ENCODE assay signal across 8 mouse cellular contexts in genomic region chr11:100440691-100441522, GRCm38 (mm10). TPM values are rescaled to one million over a fixed set of nuclear protein-coding genes. Genes with fewer than 3 reads are reported as not detected.
DNase-seq lines count a peak whose midpoint lies in the region; ATAC-seq lines count a peak whose summit lies in the region.

No protein-coding gene starts in this region.

- peak overlapping the region; percentile 92 for H3K4me3 ChIP-seq in intestine, embryonic 14.5 days (ENCODE audit: low read depth, low read length)

- DNase-seq in adrenal gland, adult 18-20 months (ENCODE audit: low spot score in 2 of 2) = peak; percentile 83 to 87
- DNase-seq in embryo, embryonic 10.5 days (ENCODE audit: low spot score) = peak; percentile 84
- DNase-seq in gastrocnemius, postnatal 14 days = peak; percentile 87
- peak; percentile 86 for DNase-seq in intestine, embryonic 14.5 days (ENCODE audit: low spot score)
- peak; percentile 79 to 92 for DNase-seq in left cerebral cortex, postnatal 10 days (ENCODE audit: extremely low spot score in 1 of 2, low spot score in 2 of 2)
- peak; percentile 91 for DNase-seq in right cerebral cortex, postnatal 10 days (ENCODE audit: low spot score in 2 of 2)
- peak; percentile 87 for DNase-seq in urinary bladder, postnatal 14 days (ENCODE audit: low spot score)

- H3K9ac ChIP-seq in intestine, embryonic 14.5 days (ENCODE audit: low read length) = peak overlapping the region; percentile 90

- intact Hi-C loops in gastrocnemius, postnatal 14 days (cut with DNase I; ENCODE audit: low total_unique reads) = no loop called here
- intact Hi-C loops in left cerebral cortex, postnatal 10 days (cut with DNase I) = no loop called here

- 2% methylated on average over 51 of the region's 52 CpGs for WGBS in intestine, embryonic 14.5 days

- peaks cover 6% of the 10 kb centered on the region; the same call in 1 of the 2 replicates for H3K4me1 ChIP-seq in intestine, embryonic 14.5 days (replicated peaks; ENCODE audit: control insufficient read depth, insufficient read depth, low read length)

- peaks cover 30% of the 10 kb centered on the region; the same call in 1 of the 2 replicates for H3K36me3 ChIP-seq in intestine, embryonic 14.5 days (ENCODE audit: control insufficient read depth, insufficient read depth, low read length)

- H3K4me2 ChIP-seq in intestine, embryonic 14.5 days (ENCODE audit: low read length) = peak overlapping the region; percentile 70

- no peaks in the 10 kb centered on the region for H3K27me3 ChIP-seq in intestine, embryonic 14.5 days (replicated peaks; ENCODE audit: control insufficient read depth, insufficient read depth, low read length)

- peak overlapping the region; percentile 67; the same call in 1 of the 2 replicates for H3K27ac ChIP-seq in intestine, embryonic 14.5 days (ENCODE audit: low read depth)

- no peaks in the 10 kb centered on the region for H3K9me3 ChIP-seq in intestine, embryonic 14.5 days (ENCODE audit: control insufficient read depth, low read length)

- ATAC-seq in intestine, embryonic 14.5 days (replicated peaks; ENCODE audit: low FRiP score, low TSS enrichment, low read depth) = peak; percentile 97
- ATAC-seq in megakaryocyte progenitor cell, adult 5-6 weeks (replicated peaks; ENCODE audit: poor library complexity) = peak; percentile 99

RNA-seq across cellular contexts. Expression of gene Nt5c3b, which starts 0.7 kb away (rescaled TPM):
- 10 to 100 TPM; 45.6 to 50.0 TPM for total RNA-seq in adrenal gland, adult 18-20 months (2021)
- 10 to 100 TPM; 13.2 to 13.3 TPM for total RNA-seq in gastrocnemius, postnatal 14 days (2021)
- 117 and 126 TPM in 2 replicates for polyA plus RNA-seq in intestine, embryonic 14.5 days (2014; fragmentation: Nextera tagmentation; extraction: Ambion mirVana)
- total RNA-seq in left cerebral cortex, postnatal 10 days (2021) = 10 to 100 TPM; 71.4 to 77.1 TPM
- 21.4 and 32.9 TPM in 2 replicates for total RNA-seq in megakaryocyte progenitor cell, adult 5-6 weeks (2015)
- 31.8 and 37.3 TPM in 2 replicates for total RNA-seq in megakaryocyte progenitor cell, adult 5-6 weeks (2017)

RNA-seq across cellular contexts. Expression of gene Klhl10, which starts 0.8 kb away (rescaled TPM):
- total RNA-seq in adrenal gland, adult 18-20 months (2021) = under 1 TPM; 0.67 to 0.96 TPM
- under 1 TPM; 0.33 to 0.43 TPM for total RNA-seq in gastrocnemius, postnatal 14 days (2021)
- 0.23 and 0.61 TPM in 2 replicates for polyA plus RNA-seq in intestine, embryonic 14.5 days (2014; fragmentation: Nextera tagmentation; extraction: Ambion mirVana)
- 1 to 10 TPM; 1.6 to 1.9 TPM for total RNA-seq in left cerebral cortex, postnatal 10 days (2021)
- total RNA-seq in megakaryocyte progenitor cell, adult 5-6 weeks (2015) = not detected in 2 replicates
- 0.10 and 0.33 TPM in 2 replicates for total RNA-seq in megakaryocyte progenitor cell, adult 5-6 weeks (2017)

RNA-seq across cellular contexts. Expression of gene Fkbp10, which starts 25.4 kb away (rescaled TPM):
- total RNA-seq in adrenal gland, adult 18-20 months (2021) = 10 to 100 TPM; 13.4 to 19.0 TPM
- total RNA-seq in gastrocnemius, postnatal 14 days (2021) = 10 to 100 TPM; 26.1 to 31.3 TPM
- 86.2 and 89.7 TPM in 2 replicates for polyA plus RNA-seq in intestine, embryonic 14.5 days (2014; fragmentation: Nextera tagmentation; extraction: Ambion mirVana)
- total RNA-seq in left cerebral cortex, postnatal 10 days (2021) = 10 to 100 TPM; 12.2 to 13.1 TPM
- total RNA-seq in megakaryocyte progenitor cell, adult 5-6 weeks (2015) = not detected in 2 replicates
- total RNA-seq in megakaryocyte progenitor cell, adult 5-6 weeks (2017) = not detected in 2 replicates

RNA-seq across cellular contexts. Expression of gene P3h4, which starts 26.3 kb away (rescaled TPM):
- total RNA-seq in adrenal gland, adult 18-20 months (2021) = 10 to 100 TPM; 26.3 to 33.5 TPM
- total RNA-seq in gastrocnemius, postnatal 14 days (2021) = 10 to 100 TPM; 10.9 to 12.0 TPM
- 54.8 and 55.3 TPM in 2 replicates for polyA plus RNA-seq in intestine, embryonic 14.5 days (2014; fragmentation: Nextera tagmentation; extraction: Ambion mirVana)
- 1 to 10 TPM; 6.7 to 7.1 TPM for total RNA-seq in left cerebral cortex, postnatal 10 days (2021)
- 0.05 TPM in 1 of 2 replicates, not detected in the other for total RNA-seq in megakaryocyte progenitor cell, adult 5-6 weeks (2015)
- 0.08 TPM in 1 of 2 replicates, not detected in the other for total RNA-seq in megakaryocyte progenitor cell, adult 5-6 weeks (2017)

RNA-seq across cellular contexts. Expression of gene Klhl11, which starts 31.6 kb away (rescaled TPM):
- total RNA-seq in adrenal gland, adult 18-20 months (2021) = 10 to 100 TPM; 51.5 to 58.3 TPM
- total RNA-seq in gastrocnemius, postnatal 14 days (2021) = 1 to 10 TPM; 6.5 to 6.9 TPM
- 8.3 and 9.6 TPM in 2 replicates for polyA plus RNA-seq in intestine, embryonic 14.5 days (2014; fragmentation: Nextera tagmentation; extraction: Ambion mirVana)
- 10 to 100 TPM; 64.3 to 67.2 TPM for total RNA-seq in left cerebral cortex, postnatal 10 days (2021)
- 9.8 and 14.0 TPM in 2 replicates for total RNA-seq in megakaryocyte progenitor cell, adult 5-6 weeks (2015)
- total RNA-seq in megakaryocyte progenitor cell, adult 5-6 weeks (2017) = 17.2 and 24.1 TPM in 2 replicates

Comparison
In these comparisons a context has a peak if more than half of its experiments do, and no peak if none do; other contexts are left out.
1. Peak in every context shown above with its lines: DNase-seq, ATAC-seq, H3K4me3 ChIP-seq and H3K27ac ChIP-seq.
2. RNA of gene Fkbp10, which starts 25.4 kb away (total RNA-seq): 26.1 to 31.3 TPM in gastrocnemius, postnatal 14 days, 13.4 to 19.0 TPM in adrenal gland, adult 18-20 months and 12.2 to 13.1 TPM in left cerebral cortex, postnatal 10 days; not detected in megakaryocyte progenitor cell, adult 5-6 weeks; every median in the first group is over 10 times any median in the second.